Mouse (Mus musculus) CD4-positive, CD25-positive, alpha-beta regulatory T cell, adult 2 months (primary cell): ENCODE data around the gene Skor1.

Experiments
- DNase-seq: peaks from one replicate; pipeline ENCODE4 v3.0.0-alpha.2; 2012; ENCODE audit warnings: low read depth, low spot score

Skor1 gene

DNA sequence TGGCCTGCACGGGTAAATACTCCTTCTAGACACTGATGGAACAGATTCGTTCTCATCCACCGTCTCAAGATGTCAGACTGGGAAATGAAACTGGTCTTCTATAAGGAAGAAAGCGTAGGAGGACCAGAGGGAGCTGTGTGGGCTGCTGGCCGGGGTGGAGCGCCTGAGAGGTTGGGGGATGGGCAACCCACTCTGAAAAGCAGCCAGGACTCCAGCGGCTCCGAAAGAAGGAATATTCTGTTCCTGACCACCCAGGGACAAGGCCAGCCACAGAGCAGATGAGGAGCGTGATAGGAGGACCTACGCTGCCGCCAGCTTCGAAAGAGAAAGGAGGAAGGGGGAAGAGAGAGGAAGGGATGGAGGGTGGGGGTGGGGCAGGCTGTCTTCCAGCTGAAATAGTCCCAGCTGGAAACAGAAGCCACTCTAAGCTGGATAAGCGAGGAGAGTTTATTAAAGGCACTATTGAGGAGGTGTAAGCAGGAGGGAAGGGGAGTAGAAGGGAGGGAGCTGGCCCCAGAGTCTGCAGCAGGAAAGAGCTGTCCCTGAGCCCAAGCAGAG is 56.7 kb downstream of the Skor1 start:
- no peak for DNase-seq

DNA sequence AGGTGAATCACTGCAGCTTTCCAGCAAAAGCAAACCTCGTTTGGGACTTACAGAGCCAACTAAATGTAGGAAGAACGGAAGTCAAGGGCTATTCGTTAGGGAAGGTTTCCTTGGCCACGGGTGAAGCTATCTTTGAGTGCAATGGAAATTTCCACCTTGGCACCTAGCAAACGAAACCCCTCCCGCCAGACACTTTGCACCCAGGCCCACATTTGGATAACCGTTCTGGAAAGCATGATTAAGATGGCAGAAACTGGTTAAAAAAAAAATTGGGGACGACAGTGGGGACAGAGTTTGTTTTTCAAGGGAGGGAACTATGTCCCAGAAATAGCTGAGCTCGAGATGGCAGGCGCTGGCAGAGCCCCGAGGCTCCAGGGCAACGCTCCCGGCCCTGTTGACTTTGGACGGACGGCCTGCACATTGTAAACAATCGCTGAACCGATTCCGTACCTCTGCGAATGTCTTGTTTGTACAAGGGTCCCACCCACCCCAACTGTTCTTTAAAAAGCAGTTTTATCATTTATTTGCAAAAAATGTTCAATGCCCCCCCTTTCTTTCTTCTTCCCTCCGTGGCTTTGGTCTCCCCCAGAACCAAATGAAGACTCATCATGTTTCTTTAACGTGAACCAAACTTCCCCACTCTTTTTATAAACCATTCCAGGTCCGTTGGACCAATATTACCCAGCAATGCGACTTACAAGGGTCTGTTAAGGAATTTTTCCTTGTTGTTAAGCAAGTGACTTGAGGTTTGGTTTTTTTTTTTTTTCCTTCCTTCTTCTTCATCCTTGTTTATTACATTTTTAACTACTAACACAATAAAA is 57.5 kb downstream of the Skor1 start:
- no peak for DNase-seq

DNA sequence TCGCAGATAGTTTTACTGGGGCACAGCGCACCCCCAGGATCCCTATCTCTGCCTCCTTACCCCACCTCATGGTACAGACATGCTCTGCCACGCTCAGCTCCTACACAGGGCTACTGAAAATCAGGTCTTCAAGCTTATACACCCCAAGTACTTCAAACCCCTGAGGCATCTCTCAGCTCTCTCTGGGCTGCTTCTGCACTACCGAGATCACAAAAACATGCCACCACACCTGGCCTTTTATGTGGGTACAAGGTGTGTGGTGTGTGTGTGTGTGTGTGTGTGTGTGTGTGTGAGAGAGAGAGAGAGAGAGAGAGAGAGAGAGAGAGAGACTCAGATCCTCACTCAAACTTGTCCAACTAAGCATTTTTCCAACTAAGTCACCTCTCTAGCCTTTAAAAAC is 59.6 kb downstream of the Skor1 start:
- peak; percentile 35 for DNase-seq
